Mouse (Mus musculus) large intestine, adult 2 months (tissue): ENCODE measurements at regions not wholly inside any gene's neighbourhood (a gene's known extent, or its start where the extent isn't known, plus 50 kb on each side); places are given as distances from the start of the nearest gene placed in this dataset.

Experiments
- DNase-seq: peaks from one replicate; pipeline ENCODE4 v3.0.0-alpha.2; 2012; ENCODE audit warnings: low read depth, low spot score
- WGBS: fragments of 180-500 bp; shearing (Covaris S2); methylation state at CpG from one replicate; pipeline ENCODE4 v1.1.7; 2018; 5-methylcytosine and 5-hydroxymethylcytosine counted together

DNA sequence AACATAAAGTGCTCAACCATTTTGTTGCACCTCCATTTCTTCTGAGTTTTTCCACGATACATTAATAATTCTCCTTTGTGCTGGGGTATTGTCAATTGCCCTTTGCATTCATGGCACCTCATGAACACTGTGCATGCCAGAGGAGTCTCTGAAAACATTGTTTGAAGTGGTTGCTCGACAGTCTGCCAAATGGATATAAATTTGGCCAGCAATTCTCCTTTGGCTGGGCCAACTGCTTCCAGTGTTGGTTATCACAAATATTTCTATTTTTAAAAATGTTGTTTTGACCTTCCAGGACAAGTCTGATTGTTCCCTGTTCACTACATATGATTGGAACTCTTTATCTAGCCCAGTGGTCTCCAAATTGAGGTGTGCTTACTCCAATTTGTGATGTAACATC, 184.1 kb upstream of the 9630041A04Rik start:
- no peak for DNase-seq
- WGBS, result 75% methylated on average over 2 of the region's 2 CpGs

DNA sequence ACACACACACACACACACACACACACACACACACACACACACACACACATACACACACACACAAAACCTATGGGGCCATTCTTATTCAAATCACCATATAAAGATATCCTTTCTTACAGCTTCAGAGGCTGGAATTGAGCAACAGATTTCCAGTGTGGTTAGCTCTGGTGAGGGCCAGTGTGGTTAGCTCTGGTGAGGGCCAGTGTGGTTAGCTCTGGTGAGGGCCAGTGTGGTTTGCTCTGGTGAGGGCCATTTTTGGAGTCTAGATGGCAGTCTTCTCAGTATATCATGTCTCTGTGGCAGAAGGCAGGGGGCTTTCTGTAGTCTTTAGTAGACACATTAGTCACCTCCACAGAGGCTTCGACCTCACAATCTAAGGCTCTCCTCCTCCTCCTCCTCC, 191.5 kb upstream of the 9630041A04Rik start:
- no peak for DNase-seq
- 80% methylated on average over 1 of the region's 1 CpGs for WGBS

DNA sequence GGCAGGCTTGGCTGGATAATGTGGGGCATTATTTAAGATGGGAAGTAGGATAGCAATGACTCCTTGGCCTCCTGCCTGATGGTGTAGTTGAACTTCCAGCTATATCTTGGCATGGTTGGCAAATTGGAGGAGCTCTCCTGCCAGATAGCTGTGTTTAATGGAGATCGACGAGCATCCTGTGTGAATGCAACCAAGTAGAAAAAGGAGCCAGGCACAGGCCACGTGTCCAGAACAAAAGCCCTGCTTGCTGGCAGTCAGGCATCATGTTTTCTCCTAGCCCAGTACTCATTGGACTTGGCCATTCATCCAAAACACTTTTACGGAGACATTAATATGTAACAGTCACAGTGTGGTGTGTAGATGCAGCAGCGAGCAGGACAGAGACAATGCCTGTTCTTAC, 211.8 kb upstream of the 9630041A04Rik start:
- WGBS, result 76% methylated on average over 5 of the region's 5 CpGs
- DNase-seq, result no peak

- WGBS, result 18% methylated on average over 3 of the region's 3 CpGs
Observed at GRCm38 (mm10) chr9:101641524-101641923, 220.1 kb upstream of the 9630041A04Rik start.

GRCm38 (mm10) chr9:101640598-101640997, 221.0 kb upstream of the 9630041A04Rik start:
- DNase-seq, result no peak

More at GRCm38 (mm10) chr9:101641524-101641923, 220.1 kb upstream of the 9630041A04Rik start:
- DNase-seq, result no peak

GRCm38 (mm10) chr9:101616261-101616660, 245.4 kb upstream of the 9630041A04Rik start:
- no peak for DNase-seq
- WGBS, result 70% methylated on average over 2 of the region's 2 CpGs

DNA sequence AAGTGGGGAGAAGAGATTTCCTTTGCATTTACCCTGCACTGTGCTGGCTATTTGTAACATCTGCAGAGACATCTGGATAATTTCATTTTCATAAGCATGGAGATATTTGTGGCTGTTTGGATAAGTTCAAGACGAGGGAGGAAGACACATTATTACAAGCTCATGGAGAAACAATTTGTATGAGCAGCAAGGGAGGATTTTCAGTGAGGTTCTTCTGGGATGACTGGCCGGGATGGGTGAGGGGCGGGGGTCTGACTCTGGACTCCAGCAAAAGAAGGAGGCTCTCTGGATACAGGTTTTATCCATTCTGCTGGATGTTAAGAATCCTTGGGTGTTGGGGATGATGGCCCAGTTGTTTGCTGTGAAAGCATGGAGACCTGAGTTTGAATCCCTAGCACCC, 246.5 kb upstream of the 9630041A04Rik start:
- 63% methylated on average over 3 of the region's 3 CpGs for WGBS
- DNase-seq, result no peak

DNA sequence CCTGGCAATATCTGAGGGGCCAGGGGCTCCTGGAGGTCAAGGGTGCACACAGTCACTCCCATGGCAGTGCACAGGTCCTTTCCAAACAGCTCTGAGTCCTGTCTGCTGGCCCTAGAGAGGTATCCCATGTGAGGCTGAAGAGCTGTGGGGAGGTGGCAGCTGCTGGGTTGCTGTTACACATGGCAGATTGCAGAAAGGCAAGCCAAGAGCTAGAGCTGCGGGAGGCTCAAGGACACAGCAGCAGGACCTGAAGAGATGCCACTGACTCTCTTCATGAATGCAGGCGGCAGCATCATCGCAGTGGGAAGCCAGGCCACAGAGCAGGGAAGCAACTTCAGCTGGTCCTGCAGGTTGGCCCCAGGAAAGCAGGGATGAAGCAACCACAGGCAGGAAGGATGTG, 247.7 kb upstream of the 9630041A04Rik start:
- DNase-seq, result no peak
- WGBS, result 75% methylated on average over 3 of the region's 3 CpGs

GRCm38 (mm10) chr9:101613471-101613870, 248.2 kb upstream of the 9630041A04Rik start:
- no peak for DNase-seq
- 78% methylated on average over 2 of the region's 2 CpGs for WGBS

- 80% methylated on average over 5 of the region's 5 CpGs for WGBS
- no peak for DNase-seq
Observed at GRCm38 (mm10) chr9:101612971-101613370, 248.7 kb upstream of the 9630041A04Rik start.

- no peak for DNase-seq
- 59% methylated on average over 4 of the region's 4 CpGs for WGBS
Observed at GRCm38 (mm10) chr9:101612571-101612970, 249.1 kb upstream of the 9630041A04Rik start.

DNA sequence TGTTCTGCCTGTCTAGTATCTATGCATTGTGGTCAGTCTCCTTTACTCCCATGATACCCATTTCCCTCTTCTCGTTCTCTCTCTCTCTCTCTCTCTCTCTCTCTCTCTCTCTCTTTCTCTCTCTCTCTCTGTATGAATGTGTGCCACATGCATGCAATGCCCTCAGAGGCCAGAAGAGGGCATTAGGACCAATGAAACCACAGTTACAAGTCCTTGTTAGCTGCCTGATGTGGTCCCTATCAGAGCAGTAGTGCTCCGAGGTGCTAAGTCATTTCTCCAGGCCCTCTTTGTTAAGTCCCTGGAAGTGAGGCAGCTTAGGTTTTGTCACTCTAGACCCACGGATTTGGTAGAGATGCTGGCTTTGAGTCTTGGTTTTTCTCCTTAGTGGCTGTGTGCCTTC, 250.2 kb upstream of the 9630041A04Rik start:
- no peak for DNase-seq
- 27% methylated on average over 3 of the region's 3 CpGs for WGBS

DNA sequence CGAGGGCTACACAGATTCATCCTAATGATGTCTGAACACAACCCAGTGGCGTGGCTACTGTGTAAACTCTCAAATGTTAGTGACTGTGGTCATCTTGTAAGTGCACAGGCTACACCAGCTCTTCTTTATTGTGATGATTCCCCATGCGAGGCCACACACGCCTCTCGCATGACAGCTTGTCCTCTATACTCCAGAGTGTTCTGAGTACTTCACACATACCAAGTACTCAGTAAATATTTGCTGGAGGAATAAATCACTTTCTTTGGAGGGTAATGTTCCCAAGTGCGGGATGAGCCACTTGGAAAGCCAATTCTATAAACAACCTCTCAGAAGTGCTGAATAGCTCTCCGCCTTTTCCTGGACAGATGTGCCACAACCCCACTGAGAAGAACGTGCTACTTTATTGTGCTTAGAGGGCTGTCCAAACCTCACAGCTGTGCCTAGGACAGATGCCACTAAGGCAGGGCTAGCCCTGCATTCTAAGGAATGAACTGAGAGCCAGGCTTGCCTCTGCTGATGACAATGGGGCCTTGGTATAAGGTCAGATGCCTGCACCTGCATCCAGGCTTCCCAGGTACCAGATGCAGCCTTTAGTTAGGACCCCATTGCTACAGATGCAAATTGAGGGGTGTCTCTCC, 250.7 kb upstream of the 9630041A04Rik start:
- 20% methylated on average over 8 of the region's 8 CpGs for WGBS
- no peak for DNase-seq

GRCm38 (mm10) chr9:101610338-101610737, 251.3 kb upstream of the 9630041A04Rik start:
- no peak for DNase-seq
- 74% methylated on average over 4 of the region's 4 CpGs for WGBS

- DNase-seq, result no peak
- WGBS, result 25% methylated on average over 6 of the region's 6 CpGs
Observed at GRCm38 (mm10) chr9:101602799-101603198, 258.8 kb upstream of the 9630041A04Rik start.

- DNase-seq, result no peak
- WGBS, result 78% methylated on average over 3 of the region's 3 CpGs
Observed at GRCm38 (mm10) chr9:101596898-101597297, 264.7 kb upstream of the 9630041A04Rik start.

DNA sequence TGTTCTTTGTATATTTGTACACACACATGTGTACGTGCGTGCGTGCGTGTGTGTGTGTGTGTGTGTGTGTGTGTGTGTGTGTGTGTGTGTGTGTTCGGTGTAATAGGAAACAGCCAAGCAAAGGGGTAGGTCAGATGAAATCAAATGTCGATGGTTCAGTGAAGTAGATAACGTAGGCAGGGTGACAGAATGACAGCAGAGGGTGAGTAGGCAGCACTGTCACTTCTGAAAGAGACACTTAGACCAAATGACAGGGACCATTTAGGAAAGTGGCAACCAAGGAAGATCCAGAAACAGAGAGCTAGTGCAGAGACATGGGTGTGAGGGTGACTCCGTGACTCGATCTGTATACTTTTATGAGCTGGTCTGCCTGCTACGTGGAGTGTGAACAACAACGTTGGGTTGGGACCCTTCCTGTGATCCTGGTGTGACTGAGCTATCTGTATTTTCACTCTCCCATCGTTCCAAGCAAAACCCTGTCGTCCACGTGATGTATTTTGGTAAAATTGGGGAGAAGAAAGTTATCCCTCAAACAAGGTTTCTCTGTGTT, 266.5 kb upstream of the 9630041A04Rik start:
- no peak for DNase-seq
- WGBS, result 77% methylated on average over 14 of the region's 14 CpGs

- 80% methylated on average over 8 of the region's 8 CpGs for WGBS
- DNase-seq, result no peak
Observed at GRCm38 (mm10) chr9:101592621-101593020, 269.0 kb upstream of the 9630041A04Rik start.

GRCm38 (mm10) chr9:101591681-101592080, 270.0 kb upstream of the 9630041A04Rik start:
- WGBS, result 47% methylated on average over 8 of the region's 8 CpGs
- DNase-seq, result no peak

GRCm38 (mm10) chr9:101590310-101590709, 271.3 kb upstream of the 9630041A04Rik start:
- DNase-seq, result no peak
- WGBS, result 46% methylated on average over 3 of the region's 3 CpGs

DNA sequence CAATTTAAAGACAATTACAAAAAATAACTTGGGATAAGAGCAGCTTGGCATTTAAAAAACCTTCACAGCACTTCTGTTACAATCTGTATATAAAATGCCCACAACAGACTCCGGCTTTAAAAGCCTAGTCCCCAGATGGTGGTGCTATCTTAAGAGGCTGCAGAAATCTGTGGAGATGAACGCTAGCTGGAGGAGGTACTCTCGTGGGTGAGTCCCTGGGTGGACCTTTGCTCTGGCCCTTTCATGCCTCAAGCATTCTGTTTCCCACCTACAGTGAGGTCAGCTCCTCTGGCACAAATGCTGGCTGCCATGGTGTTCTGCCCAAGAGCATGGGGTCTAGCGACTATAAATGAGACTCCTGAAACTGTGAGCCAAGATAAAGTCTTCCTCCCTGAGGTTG, 280.6 kb upstream of the 9630041A04Rik start:
- 87% methylated on average over 4 of the region's 4 CpGs for WGBS
- DNase-seq, result no peak

- WGBS, result 34% methylated on average over 4 of the region's 4 CpGs
- no peak for DNase-seq
Observed at GRCm38 (mm10) chr9:101570714-101571113, 290.9 kb upstream of the 9630041A04Rik start.
